Mouse (Mus musculus): ENCODE measurements around the gene Olfr1393. TPM values are rescaled to one million over a fixed set of nuclear protein-coding genes. Genes with fewer than 3 reads are reported as not detected.

Olfr1393 gene
- 0.50 TPM in 1 of 2 replicates, not detected in the other for polyA plus RNA-seq (2011; ENCODE audit: insufficient read depth, insufficient read length, low replicate concordance, missing spikeins)

DNA sequence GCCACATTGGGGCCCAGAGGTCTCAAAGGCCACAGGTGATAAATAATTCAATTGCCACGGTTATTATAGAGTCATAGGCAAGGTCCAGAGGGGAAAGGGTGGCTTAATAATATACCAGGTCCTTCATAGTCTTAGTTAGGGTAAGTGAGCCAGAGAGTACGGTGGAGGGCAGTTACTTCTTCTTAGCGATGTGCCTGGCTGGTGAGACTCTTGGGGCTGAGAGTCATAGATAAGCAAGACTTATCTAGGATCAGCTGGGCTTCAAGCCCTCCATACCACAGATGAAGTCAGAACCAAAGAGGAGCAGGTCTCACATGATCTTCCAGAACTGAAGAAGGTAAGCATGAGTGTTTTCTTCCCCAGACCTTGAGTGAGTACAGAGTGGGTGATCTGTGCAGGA is at the start of gene Olfr1393:
TSS of gene Olfr1393 (plus strand) at position 83 of the 400 bp plus-strand sequence.
- 59% methylated on average over 3 of the region's 3 CpGs for whole genome bisulfite sequencing
- Histone ChIP-seq H3K4me1 (ENCODE audit: control insufficient read depth, insufficient read depth, low read length) (no peaks in the 10 kb centered on the region), H3K27ac (ENCODE audit: control insufficient read depth, insufficient read depth, low read depth, low read length, poor library complexity) (no peak within 1 kb of the TSS), H3K4me3 (replicated peaks; ENCODE audit: control insufficient read depth, low read depth, low read length) (no peak within 1 kb of the TSS)
- TF ChIP-seq CTCF (IDR thresholded peaks at IDR 0.05; ENCODE audit: control insufficient read depth, insufficient read depth, low read length) (no peak), POLR2A (IDR thresholded peaks at IDR 0.05; ENCODE audit: borderline replicate concordance, control insufficient read depth, low read depth, low read length) (no peak)

DNA sequence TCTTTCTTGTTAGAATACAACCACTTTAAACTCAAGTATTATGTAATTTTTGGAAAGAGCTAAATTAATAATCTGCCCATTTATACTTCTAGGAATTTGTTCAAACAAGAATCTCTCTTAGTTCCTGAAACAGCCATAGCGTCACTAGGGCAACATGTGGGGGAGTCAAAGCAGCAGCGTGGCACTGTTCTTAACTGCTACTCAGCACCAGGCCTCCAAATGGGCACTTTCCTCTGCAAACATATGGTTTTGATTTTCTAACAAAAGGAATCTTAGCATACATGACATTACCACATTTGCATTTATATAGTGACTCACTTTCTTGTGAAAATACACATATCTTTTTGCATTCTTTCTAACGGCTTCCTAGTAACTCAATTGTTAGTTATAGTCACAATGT is 45.3 kb upstream of the Olfr1393 start:
- TF ChIP-seq POLR2A (IDR thresholded peaks at IDR 0.05; ENCODE audit: borderline replicate concordance, control insufficient read depth, low read depth, low read length) (no peak), CTCF (IDR thresholded peaks at IDR 0.05; ENCODE audit: control insufficient read depth, insufficient read depth, low read length) (no peak)
- H3K27ac ChIP-seq (ENCODE audit: control insufficient read depth, insufficient read depth, low read depth, low read length, poor library complexity), result no peak overlapping the region
- 72% methylated on average over 3 of the region's 3 CpGs for WGBS
- H3K4me3 ChIP-seq (replicated peaks; ENCODE audit: control insufficient read depth, low read depth, low read length), result no peak overlapping the region
- H3K4me1 ChIP-seq (ENCODE audit: control insufficient read depth, insufficient read depth, low read length), result no peaks in the 10 kb centered on the region

DNA sequence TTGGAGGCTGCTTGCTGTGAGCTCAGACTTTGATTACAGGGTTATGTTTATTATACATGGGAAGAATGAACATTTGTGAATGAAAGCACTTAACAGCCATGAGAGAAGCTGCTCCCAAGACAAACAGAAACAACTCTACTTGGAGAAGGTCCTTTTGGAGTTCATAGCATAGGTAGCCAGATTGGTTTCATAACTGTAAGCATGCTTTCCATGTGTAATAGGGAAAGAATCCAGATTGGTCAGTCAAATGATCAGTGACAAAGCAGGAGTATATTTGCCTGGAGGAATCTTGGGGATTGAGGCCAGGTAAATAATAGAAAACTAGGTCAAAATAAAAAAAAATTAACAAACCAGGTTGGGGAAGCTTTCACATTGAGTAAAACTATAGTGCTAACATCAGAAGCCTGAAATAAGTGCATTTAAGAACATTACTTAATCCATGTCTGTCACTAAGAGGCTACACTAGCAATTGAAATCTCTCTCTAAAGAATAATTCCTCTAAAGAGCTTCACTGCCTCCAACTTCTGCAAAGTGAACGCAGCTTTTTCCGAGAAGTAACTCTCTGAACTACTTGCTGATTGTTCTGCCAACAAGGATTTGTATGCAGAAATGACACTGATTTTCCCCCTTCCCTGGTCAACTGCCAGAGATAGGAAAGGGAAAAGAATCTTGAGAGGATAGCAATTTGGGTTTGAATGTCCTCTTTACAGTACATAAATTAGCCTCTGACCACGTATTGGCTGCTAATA is 42.5 kb upstream of the Olfr1393 start:
- TF ChIP-seq CTCF (IDR thresholded peaks at IDR 0.05; ENCODE audit: control insufficient read depth, insufficient read depth, low read length) (no peak), POLR2A (IDR thresholded peaks at IDR 0.05; ENCODE audit: borderline replicate concordance, control insufficient read depth, low read depth, low read length) (no peak)
- no peaks in the 10 kb centered on the region for H3K4me1 ChIP-seq (ENCODE audit: control insufficient read depth, insufficient read depth, low read length)
- WGBS, result 41% methylated on average over 3 of the region's 3 CpGs
- H3K27ac ChIP-seq (ENCODE audit: control insufficient read depth, insufficient read depth, low read depth, low read length, poor library complexity), result no peak overlapping the region
- H3K4me3 ChIP-seq (replicated peaks; ENCODE audit: control insufficient read depth, low read depth, low read length), result no peak overlapping the region

DNA sequence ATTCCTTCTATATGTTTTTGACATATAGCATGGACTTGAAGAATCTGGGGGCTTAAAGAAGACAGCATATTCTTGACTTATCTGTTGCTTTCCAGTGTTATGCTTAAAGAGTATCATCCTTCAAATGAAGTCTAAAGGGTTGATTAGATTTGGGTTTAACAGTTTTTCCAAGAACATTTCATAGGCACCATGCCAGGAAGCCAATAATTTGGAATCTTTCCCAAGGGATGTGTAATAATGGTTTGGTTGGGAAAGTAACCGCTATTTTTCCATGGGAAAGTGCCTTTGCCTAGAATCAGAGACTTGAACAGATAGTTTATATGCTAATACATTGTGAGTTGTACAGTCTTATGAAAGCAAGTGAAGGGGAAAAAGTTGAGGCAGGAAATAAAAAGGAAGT is 41.2 kb upstream of the Olfr1393 start:
- Histone ChIP-seq H3K27ac (ENCODE audit: control insufficient read depth, insufficient read depth, low read depth, low read length, poor library complexity) (no peak overlapping the region), H3K4me3 (replicated peaks; ENCODE audit: control insufficient read depth, low read depth, low read length) (no peak overlapping the region), H3K4me1 (ENCODE audit: control insufficient read depth, insufficient read depth, low read length) (no peaks in the 10 kb centered on the region; the same call in 1 of the 2 replicates)
- WGBS, result 72% methylated on average over 1 of the region's 1 CpGs
- TF ChIP-seq CTCF (IDR thresholded peaks at IDR 0.05; ENCODE audit: control insufficient read depth, insufficient read depth, low read length) (no peak), POLR2A (IDR thresholded peaks at IDR 0.05; ENCODE audit: borderline replicate concordance, control insufficient read depth, low read depth, low read length) (no peak)

DNA sequence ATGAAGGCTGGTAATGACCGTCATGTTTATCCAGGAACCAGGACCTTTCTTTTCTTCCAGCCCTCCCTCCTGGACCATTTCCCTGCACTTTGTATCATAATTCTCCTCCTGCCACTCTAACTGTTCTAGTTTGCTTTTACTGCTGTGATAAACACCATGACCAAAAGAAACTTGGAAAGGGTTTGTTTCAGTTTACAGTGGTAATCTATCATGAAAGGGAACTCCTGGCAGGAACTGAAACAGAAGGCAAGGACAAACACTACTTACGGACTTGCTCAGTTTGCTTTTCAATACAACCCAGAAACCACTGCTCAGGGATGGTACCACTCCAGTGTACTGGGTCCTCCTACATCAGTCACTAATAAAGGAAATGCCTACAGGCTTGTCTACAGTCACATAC is 40.6 kb upstream of the Olfr1393 start:
- H3K27ac ChIP-seq (ENCODE audit: control insufficient read depth, insufficient read depth, low read depth, low read length, poor library complexity), result no peak overlapping the region
- 39% methylated on average over 2 of the region's 2 CpGs for WGBS
- TF ChIP-seq CTCF (IDR thresholded peaks at IDR 0.05; ENCODE audit: control insufficient read depth, insufficient read depth, low read length) (no peak), POLR2A (IDR thresholded peaks at IDR 0.05; ENCODE audit: borderline replicate concordance, control insufficient read depth, low read depth, low read length) (no peak)

DNA sequence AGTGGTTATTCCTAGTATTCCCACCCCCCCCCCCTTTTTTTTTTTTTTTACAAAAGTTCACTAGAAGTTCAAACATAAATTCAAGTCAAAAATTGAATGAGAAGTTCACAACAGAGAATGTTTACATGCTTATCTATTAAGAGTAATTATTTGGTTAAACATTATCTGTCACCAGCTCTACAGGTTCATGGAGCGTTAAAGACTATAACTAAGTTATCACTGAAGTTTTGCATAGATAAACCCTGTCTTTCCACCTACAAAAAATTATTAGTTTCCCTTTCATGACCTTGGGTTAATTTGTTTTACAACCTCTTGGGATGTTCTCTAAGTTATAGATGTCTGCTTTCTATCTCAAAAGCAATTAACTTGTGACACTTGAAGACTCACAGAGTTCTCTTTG is 37.8 kb upstream of the Olfr1393 start:
- TF ChIP-seq POLR2A (IDR thresholded peaks at IDR 0.05; ENCODE audit: borderline replicate concordance, control insufficient read depth, low read depth, low read length) (no peak), CTCF (IDR thresholded peaks at IDR 0.05; ENCODE audit: control insufficient read depth, insufficient read depth, low read length) (no peak)
- Histone ChIP-seq H3K4me3 (replicated peaks; ENCODE audit: control insufficient read depth, low read depth, low read length) (no peak overlapping the region), H3K4me1 (ENCODE audit: control insufficient read depth, insufficient read depth, low read length) (peaks cover 2% of the 10 kb centered on the region; the same call in 1 of the 2 replicates), H3K27ac (ENCODE audit: control insufficient read depth, insufficient read depth, low read depth, low read length, poor library complexity) (no peak overlapping the region)
- WGBS, result 59% methylated on average over 1 of the region's 1 CpGs

More for the DNA sequence above, 40.6 kb upstream of the Olfr1393 start:
- H3K4me1 ChIP-seq (ENCODE audit: control insufficient read depth, insufficient read depth, low read length), result peaks cover 2% of the 10 kb centered on the region; the same call in 1 of the 2 replicates
- no peak overlapping the region for H3K4me3 ChIP-seq (replicated peaks; ENCODE audit: control insufficient read depth, low read depth, low read length)

DNA sequence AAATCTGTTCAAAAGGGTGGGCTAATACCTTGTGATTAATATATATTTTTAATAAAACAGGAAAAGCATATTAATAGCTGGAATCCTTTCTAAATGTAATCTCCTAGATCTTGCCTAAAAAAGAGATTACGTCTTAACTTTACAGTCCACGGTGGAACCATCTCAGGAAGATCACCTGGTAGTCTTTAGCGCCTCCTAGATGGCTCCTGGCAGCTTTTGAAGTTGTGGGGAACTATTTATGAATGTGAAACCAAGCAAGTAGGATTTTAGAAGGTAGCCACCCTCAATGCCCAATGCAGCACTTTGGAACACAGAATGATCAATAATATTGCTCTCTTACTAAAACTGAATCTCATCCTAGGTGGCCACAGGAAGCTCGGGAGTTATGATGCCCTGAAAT is 37.2 kb upstream of the Olfr1393 start:
- Histone ChIP-seq H3K4me1 (ENCODE audit: control insufficient read depth, insufficient read depth, low read length) (peaks cover 3% of the 10 kb centered on the region; the same call in 1 of the 2 replicates), H3K4me3 (replicated peaks; ENCODE audit: control insufficient read depth, low read depth, low read length) (no peak overlapping the region), H3K27ac (ENCODE audit: control insufficient read depth, insufficient read depth, low read depth, low read length, poor library complexity) (no peak overlapping the region)
- WGBS, result 34% methylated on average over 4 of the region's 4 CpGs
- no peak for TF ChIP-seq POLR2A (IDR thresholded peaks at IDR 0.05; ENCODE audit: borderline replicate concordance, control insufficient read depth, low read depth, low read length)
- TF ChIP-seq CTCF (IDR thresholded peaks at IDR 0.05; ENCODE audit: control insufficient read depth, insufficient read depth, low read length), result no peak

DNA sequence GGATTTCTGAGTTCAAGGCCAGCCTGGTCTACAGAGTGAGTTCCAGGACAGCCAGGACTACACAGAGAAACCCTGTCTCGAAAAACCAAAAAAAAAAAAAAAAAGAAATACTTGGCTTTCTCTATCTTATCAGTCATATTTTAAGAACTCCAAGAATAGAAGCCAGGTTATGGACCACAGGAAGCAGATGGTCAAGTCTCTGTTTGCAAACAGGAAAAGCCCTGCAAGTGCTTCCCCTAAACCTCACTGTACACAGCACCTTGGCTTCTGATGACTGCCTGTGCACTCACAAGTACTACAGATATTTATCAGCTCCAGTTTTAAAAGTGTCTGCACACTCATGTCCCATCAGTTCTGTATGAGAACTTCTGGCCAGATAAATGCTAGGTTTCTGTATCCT is 36.6 kb upstream of the Olfr1393 start:
- TF ChIP-seq POLR2A (IDR thresholded peaks at IDR 0.05; ENCODE audit: borderline replicate concordance, control insufficient read depth, low read depth, low read length), result no peak
- no peak for TF ChIP-seq CTCF (IDR thresholded peaks at IDR 0.05; ENCODE audit: control insufficient read depth, insufficient read depth, low read length)
- H3K4me1 ChIP-seq (ENCODE audit: control insufficient read depth, insufficient read depth, low read length), result peaks cover 3% of the 10 kb centered on the region; the same call in 1 of the 2 replicates

More for the DNA sequence above, 36.6 kb upstream of the Olfr1393 start:
- Histone ChIP-seq H3K4me3 (replicated peaks; ENCODE audit: control insufficient read depth, low read depth, low read length) (no peak overlapping the region), H3K27ac (ENCODE audit: control insufficient read depth, insufficient read depth, low read depth, low read length, poor library complexity) (no peak overlapping the region)
- WGBS, result 0% methylated on average over 1 of the region's 1 CpGs

Measured in bone marrow, adult 2 months (tissue).